Mouse (Mus musculus): ENCODE data around the gene Lsm14a. TPM values are rescaled to one million over a fixed set of nuclear protein-coding genes. Genes with fewer than 3 reads are reported as not detected.
A peak's percentile ranks its signal among the peaks of the same experiment; 100 is the strongest.

Gene Lsm14a
- polyA plus RNA-seq, 1 experiment from 2014 or later: 116 TPM

DNA sequence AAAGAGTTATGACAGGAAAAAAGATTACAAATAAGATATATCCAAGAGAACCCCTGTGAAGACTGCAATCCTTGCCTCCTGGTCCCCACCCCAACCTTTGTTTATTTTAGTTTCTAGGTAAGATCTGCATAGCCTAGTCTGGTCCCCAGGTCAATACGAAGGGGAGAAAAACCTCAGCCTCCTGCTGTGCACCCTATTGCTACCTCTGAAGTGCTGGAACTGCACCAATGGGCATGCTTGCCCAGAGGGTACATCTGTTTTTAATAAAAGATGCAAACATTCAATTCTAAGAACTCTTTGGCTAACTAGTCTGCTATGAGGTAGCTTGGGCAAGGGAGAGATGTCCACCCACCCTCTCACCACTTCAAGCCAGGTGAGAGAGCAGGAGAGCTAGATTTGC lies 19.2 kb downstream of the Lsm14a start:
- H3K9me3 ChIP-seq: no peaks in the 10 kb centered on the region
- no peak overlapping the region for H3K9ac ChIP-seq (replicated peaks)
- H3K4me2 ChIP-seq: no peak overlapping the region
- peaks cover 5% of the 10 kb centered on the region; the same call in 1 of the 2 replicates for H3K4me1 ChIP-seq (replicated peaks)
- no peaks in the 10 kb centered on the region for H3K27me3 ChIP-seq
- 15% methylated on average over 1 of the region's 1 CpGs for WGBS
- no peak overlapping the region for H3K27ac ChIP-seq
- H3K36me3 ChIP-seq: peaks cover 55% of the 10 kb centered on the region
- H3K4me3 ChIP-seq (replicated peaks): no peak overlapping the region
- no peak for ATAC-seq (ENCODE audit: insufficient number of reproducible peaks, insufficient read depth, low FRiP score, low TSS enrichment, low read depth)

DNA sequence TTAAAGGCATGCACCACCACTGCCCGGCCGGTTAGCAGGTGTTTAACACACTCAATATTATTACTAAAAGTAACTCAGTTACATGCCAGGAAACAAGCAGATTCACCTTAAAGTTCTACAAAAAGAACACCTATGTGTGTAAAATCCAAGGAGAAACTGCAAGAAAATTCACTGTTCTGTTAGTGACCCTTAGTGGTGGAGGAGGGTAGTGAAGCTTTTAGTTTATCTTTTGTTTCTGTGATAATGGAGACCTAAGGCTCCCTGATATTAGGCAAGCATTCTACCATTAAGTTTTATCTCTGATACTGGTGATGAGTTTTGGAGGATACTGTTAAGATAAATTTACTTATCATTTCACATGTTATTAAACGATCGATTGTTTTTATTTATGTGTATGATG lies 37.5 kb downstream of the Lsm14a start:
- Histone ChIP-seq H3K36me3 (peaks cover 79% of the 10 kb centered on the region), H3K4me2 (no peak overlapping the region), H3K4me3 (replicated peaks) (no peak overlapping the region), H3K27ac (no peak overlapping the region), H3K9ac (replicated peaks) (no peak overlapping the region), H3K4me1 (replicated peaks) (no peaks in the 10 kb centered on the region), H3K27me3 (no peaks in the 10 kb centered on the region), H3K9me3 (no peaks in the 10 kb centered on the region)
- ATAC-seq (ENCODE audit: insufficient number of reproducible peaks, insufficient read depth, low FRiP score, low TSS enrichment, low read depth): no peak
- WGBS: 95% methylated on average over 4 of the region's 4 CpGs

DNA sequence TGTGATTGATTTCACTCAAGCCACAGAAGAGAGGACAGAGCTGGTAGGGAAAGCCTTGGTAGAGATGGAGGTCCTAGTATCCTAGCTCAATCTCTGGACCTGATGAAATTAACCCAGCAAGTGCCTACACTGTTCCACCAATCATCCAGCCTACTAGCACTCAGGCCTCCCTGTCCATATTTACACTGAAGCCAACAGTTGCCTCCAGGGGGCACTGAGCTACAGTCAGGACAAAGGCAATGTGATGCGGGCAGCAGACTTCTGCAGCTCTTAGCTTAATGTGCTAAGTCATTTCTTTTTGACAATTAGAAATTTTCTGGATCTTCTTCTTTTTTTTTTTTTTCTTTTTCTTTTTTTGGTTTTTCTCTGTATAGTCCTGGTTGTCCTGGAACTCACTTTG lies 41.1 kb downstream of the Lsm14a start:
- Histone ChIP-seq H3K36me3 (peaks cover 95% of the 10 kb centered on the region), H3K4me3 (replicated peaks) (no peak overlapping the region), H3K4me1 (replicated peaks) (no peaks in the 10 kb centered on the region), H3K27ac (no peak overlapping the region), H3K4me2 (no peak overlapping the region), H3K27me3 (no peaks in the 10 kb centered on the region), H3K9ac (replicated peaks) (no peak overlapping the region), H3K9me3 (no peaks in the 10 kb centered on the region)
- no peak for ATAC-seq (ENCODE audit: insufficient number of reproducible peaks, insufficient read depth, low FRiP score, low TSS enrichment, low read depth)
- WGBS: 71% methylated on average over 1 of the region's 1 CpGs

DNA sequence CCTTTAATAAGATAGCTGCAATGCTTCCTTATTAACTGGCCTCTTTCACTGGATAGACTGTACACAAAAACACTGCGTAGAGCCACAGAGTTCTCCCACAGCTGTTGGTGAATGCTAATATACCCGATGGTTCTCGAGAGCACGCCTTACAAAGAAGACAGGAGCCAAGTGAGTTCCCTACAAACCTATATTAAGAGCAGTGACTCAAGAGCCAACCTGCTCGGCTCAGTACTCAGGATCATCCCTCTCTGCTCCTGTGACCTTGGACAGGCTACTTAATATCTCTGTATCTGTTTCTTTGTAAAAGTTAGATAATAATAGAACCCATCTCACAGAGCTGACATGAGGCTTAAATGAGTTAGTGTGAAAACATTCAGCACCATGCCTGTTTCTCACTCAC lies 42.9 kb downstream of the Lsm14a start:
- H3K27ac ChIP-seq: no peak overlapping the region
- H3K4me1 ChIP-seq (replicated peaks): no peaks in the 10 kb centered on the region
- H3K4me3 ChIP-seq (replicated peaks): no peak overlapping the region
- no peaks in the 10 kb centered on the region for H3K9me3 ChIP-seq
- 93% methylated on average over 5 of the region's 5 CpGs for WGBS
- ATAC-seq (ENCODE audit: insufficient number of reproducible peaks, insufficient read depth, low FRiP score, low TSS enrichment, low read depth): no peak
- peaks cover 98% of the 10 kb centered on the region for H3K36me3 ChIP-seq
- no peak overlapping the region for H3K4me2 ChIP-seq
- H3K27me3 ChIP-seq: no peaks in the 10 kb centered on the region
- no peak overlapping the region for H3K9ac ChIP-seq (replicated peaks)

DNA sequence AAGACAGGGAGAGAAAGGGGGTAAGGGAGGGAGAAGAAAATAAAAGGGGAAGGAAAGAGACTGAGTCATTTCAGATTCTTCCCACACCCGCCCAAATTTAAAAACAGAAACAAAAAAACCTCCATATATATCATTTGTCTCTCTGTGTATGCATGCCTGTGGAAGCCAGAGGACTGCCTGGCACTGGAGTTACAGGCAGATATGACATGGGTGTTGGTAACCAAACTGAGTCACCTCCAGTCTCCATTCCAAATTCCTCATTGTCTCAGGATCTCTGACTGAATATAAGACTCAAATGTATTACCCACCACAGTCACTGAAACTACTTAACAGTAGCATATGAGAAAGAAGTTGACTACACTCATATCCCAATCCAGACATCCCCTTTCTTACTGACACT lies 45.1 kb downstream of the Lsm14a start:
- Histone ChIP-seq H3K36me3 (peaks cover 95% of the 10 kb centered on the region), H3K9ac (replicated peaks) (no peak overlapping the region), H3K4me3 (replicated peaks) (no peak overlapping the region), H3K4me1 (replicated peaks) (no peaks in the 10 kb centered on the region), H3K27me3 (no peaks in the 10 kb centered on the region), H3K4me2 (no peak overlapping the region), H3K9me3 (no peaks in the 10 kb centered on the region), H3K27ac (no peak overlapping the region)
- WGBS: 96% methylated on average over 1 of the region's 1 CpGs
- no peak for ATAC-seq (ENCODE audit: insufficient number of reproducible peaks, insufficient read depth, low FRiP score, low TSS enrichment, low read depth)

DNA sequence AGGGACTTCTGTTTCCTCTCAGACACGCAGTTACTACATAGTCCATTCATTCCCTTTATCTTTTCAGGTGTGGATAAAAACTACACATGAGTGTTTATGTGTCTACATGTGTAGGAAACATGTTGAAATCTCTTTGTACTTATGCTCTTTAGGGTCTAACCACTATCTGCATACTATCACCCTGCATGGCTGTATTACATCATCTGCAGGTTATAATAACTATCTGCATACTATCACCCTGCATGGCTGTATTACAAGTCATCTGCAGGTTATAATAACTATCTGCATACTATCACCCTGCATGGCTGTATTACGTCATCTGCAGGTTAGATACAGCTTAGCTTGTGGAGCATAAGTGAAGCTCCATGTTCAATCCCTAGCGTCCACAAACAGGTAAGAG lies 46.1 kb downstream of the Lsm14a start:
- no peak overlapping the region for H3K27ac ChIP-seq
- H3K9ac ChIP-seq (replicated peaks): no peak overlapping the region
- no peaks in the 10 kb centered on the region for H3K4me1 ChIP-seq (replicated peaks)
- H3K4me2 ChIP-seq: no peak overlapping the region
- no peaks in the 10 kb centered on the region for H3K9me3 ChIP-seq
- 96% methylated on average over 3 of the region's 3 CpGs for WGBS
- ATAC-seq (ENCODE audit: insufficient number of reproducible peaks, insufficient read depth, low FRiP score, low TSS enrichment, low read depth): no peak
- H3K36me3 ChIP-seq: peaks cover 96% of the 10 kb centered on the region
- no peaks in the 10 kb centered on the region for H3K27me3 ChIP-seq
- H3K4me3 ChIP-seq (replicated peaks): no peak overlapping the region

DNA sequence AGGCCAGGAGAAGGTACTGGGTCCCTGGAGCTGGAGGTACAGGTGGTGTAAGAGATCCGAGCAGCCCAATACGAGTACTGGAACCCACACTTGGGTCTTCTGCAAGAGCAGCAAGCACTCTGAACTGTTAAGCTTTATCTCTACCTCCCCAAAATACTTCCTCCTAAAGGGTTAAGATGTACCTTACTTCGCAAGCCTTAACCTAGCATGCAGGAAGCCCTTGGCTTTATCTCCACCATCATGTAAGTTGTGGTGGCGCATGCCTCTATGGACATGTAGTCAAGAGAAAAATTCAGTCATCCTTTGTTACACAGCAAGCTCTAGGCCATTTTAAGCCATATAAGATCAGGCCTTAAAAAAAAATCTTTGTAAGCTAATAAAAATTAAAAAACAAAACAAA lies 46.6 kb downstream of the Lsm14a start:
- Histone ChIP-seq H3K9me3 (no peaks in the 10 kb centered on the region), H3K4me2 (no peak overlapping the region), H3K36me3 (peaks cover 96% of the 10 kb centered on the region), H3K9ac (replicated peaks) (no peak overlapping the region), H3K27ac (no peak overlapping the region), H3K4me1 (replicated peaks) (no peaks in the 10 kb centered on the region), H3K4me3 (replicated peaks) (no peak overlapping the region), H3K27me3 (no peaks in the 10 kb centered on the region)
- no peak for ATAC-seq (ENCODE audit: insufficient number of reproducible peaks, insufficient read depth, low FRiP score, low TSS enrichment, low read depth)
- 95% methylated on average over 4 of the region's 4 CpGs for WGBS

DNA sequence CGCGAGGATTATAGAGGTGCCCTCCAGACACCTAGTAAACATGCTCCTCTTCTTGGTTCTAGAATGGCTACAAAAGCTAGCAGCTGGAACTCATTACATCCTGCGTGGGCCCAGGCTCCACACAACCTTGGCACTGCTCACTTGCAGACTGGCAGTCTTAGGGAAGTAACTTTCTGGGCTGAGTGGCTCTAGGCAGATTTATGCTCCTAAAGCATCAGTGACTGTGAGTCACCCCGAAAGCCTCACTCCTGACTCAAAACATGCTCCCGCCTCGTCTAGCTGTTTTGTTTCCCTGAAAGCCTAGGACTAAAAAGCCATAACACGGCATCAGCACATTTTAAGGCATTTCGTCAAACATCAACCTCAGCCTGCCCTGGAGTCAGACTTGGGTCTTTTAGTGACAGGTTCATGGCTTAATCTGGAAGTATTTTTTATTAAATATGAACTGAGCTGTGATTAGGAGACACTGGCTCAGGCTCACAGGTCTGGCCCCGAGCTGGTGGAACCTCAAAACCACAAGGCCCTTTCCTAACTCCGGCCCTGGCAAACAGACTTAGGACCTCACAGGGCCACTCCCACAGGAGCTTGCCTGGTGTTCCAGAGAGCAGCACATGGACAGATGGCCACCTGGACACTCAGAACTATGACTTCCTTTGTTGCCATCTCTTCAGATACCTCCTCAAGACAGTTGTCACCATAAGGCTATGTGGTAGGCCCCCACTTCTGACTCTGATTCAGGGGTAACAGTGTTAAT lies 50.9 kb downstream of the Lsm14a start:
- H3K4me3 ChIP-seq (replicated peaks): no peak overlapping the region
- no peak overlapping the region for H3K4me2 ChIP-seq
- 71% methylated on average over 10 of the region's 10 CpGs for WGBS
- H3K9me3 ChIP-seq: no peaks in the 10 kb centered on the region
- no peak overlapping the region for H3K9ac ChIP-seq (replicated peaks)
- peaks cover 8% of the 10 kb centered on the region; the same call in 1 of the 2 replicates for H3K4me1 ChIP-seq (replicated peaks)
- no peak for ATAC-seq (ENCODE audit: insufficient number of reproducible peaks, insufficient read depth, low FRiP score, low TSS enrichment, low read depth)
- peaks cover 77% of the 10 kb centered on the region for H3K36me3 ChIP-seq
- H3K27me3 ChIP-seq: no peaks in the 10 kb centered on the region
- peak overlapping the region; percentile 30; the same call in 1 of the 2 replicates for H3K27ac ChIP-seq

DNA sequence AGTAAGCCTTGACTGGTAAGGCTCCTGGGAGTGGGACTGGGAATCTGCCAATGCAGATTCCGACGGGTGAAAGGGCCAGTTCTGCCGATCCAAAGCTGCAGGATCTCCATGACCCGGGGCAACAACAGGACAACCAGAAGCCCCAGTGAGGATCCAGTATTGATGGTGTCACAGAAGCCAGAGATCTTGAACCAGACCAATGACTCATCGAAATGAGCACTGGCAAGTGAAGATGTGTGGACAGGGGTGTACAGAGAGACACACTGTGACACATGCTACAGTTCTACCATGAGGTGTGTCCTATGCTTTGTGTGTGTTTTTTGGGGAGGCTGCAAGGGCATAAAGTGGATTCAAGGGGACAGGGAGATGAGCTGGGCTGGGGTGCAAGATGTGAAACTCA lies 52.3 kb downstream of the Lsm14a start:
- Histone ChIP-seq H3K9me3 (0 out of 2 replicates have a peak, but pooled peaks cover 7% of the 10 kb centered on the region), H3K27ac (no peak overlapping the region), H3K36me3 (peaks cover 64% of the 10 kb centered on the region), H3K4me3 (replicated peaks) (no peak overlapping the region), H3K9ac (replicated peaks) (no peak overlapping the region), H3K4me2 (no peak overlapping the region), H3K4me1 (replicated peaks) (peaks cover 8% of the 10 kb centered on the region; the same call in 1 of the 2 replicates), H3K27me3 (no peaks in the 10 kb centered on the region)
- ATAC-seq (ENCODE audit: insufficient number of reproducible peaks, insufficient read depth, low FRiP score, low TSS enrichment, low read depth): no peak
- 90% methylated on average over 5 of the region's 5 CpGs for WGBS

DNA sequence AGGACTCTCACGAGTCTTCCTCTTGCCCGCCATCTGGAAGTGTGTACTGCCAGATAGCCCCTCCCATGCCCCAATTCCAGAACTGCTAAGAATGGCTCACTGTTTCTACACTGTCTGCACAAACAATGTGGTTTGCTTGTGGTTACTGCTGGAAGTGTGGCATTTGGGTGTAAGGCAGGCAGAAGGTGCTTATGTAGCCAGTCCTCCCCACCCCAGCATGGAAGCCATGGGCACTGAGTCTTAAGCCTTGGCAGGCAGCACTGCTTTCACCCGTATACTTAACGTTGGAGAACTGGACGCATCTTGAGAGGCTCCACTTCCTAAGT lies 54.0 kb downstream of the Lsm14a start:
- Histone ChIP-seq H3K9me3 (peaks cover 7% of the 10 kb centered on the region; the same call in 1 of the 2 replicates), H3K4me3 (replicated peaks) (no peak overlapping the region), H3K27me3 (no peaks in the 10 kb centered on the region), H3K27ac (peak overlapping the region; percentile 57), H3K4me1 (replicated peaks) (peaks cover 8% of the 10 kb centered on the region; the same call in 1 of the 2 replicates), H3K9ac (replicated peaks) (no peak overlapping the region), H3K4me2 (no peak overlapping the region), H3K36me3 (peaks cover 50% of the 10 kb centered on the region)
- WGBS: 67% methylated on average over 5 of the region's 5 CpGs
- ATAC-seq (ENCODE audit: insufficient number of reproducible peaks, insufficient read depth, low FRiP score, low TSS enrichment, low read depth): 0 out of 2 replicates have a peak, but pooled peaks have one; percentile 29

DNA sequence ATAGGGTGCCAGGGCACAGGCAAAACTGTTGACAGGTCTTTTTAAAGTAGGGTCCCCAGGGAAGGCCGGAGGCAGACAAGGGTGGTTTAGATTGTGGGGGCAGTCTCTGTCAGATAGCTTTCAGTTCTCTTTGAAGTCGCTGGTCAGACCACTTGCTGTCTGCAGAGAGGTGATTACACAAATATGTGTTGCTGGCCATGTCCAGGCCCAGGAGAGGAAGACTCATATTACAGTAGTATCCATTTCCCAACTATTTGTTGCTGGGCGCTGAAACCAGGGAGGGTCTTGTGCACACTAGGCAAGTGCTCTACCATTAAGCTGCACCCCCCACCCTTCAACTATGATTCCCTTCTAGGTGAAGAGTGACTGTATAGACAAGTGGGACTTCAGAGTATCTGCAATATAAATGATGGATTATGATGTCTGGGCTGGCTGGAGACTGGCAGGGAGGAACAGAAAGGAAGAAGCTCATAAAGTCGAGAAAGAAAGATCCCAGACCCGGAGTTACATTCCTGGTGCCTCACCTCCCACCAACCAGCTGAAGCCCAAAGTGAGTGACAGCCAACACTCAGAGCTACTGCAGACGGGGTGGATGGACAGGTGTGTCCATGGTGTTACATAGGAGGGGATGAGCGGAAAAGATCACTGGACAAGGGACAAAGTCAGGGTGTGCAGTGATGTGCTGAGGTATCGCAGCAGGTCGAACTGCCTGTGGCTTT lies 54.5 kb downstream of the Lsm14a start:
- Histone ChIP-seq H3K9ac (replicated peaks) (no peak overlapping the region), H3K4me3 (replicated peaks) (no peak overlapping the region), H3K9me3 (peaks cover 7% of the 10 kb centered on the region; the same call in 1 of the 2 replicates), H3K4me1 (replicated peaks) (peaks cover 8% of the 10 kb centered on the region; the same call in 1 of the 2 replicates), H3K27ac (peak overlapping the region; percentile 57; the same call in 1 of the 2 replicates), H3K27me3 (no peaks in the 10 kb centered on the region), H3K36me3 (peaks cover 45% of the 10 kb centered on the region), H3K4me2 (no peak overlapping the region)
- peak; percentile 70 for ATAC-seq (ENCODE audit: insufficient number of reproducible peaks, insufficient read depth, low FRiP score, low TSS enrichment, low read depth)
- WGBS: 46% methylated on average over 9 of the region's 9 CpGs

Measured in limb, embryonic 12.5 days (tissue).